Mouse (Mus musculus) liver, postnatal 0 days (tissue): ENCODE measurements around the gene Otub1.

ENCODE experiments used
- CTCF ChIP-seq: sonication (generic); IDR thresholded peaks from 2 replicates; pipeline ENCODE4 v1.5.1; 2016; ENCODE audit warnings: antibody characterized with exemption, low read depth
- EP300 ChIP-seq: IDR thresholded peaks from 2 replicates; pipeline ENCODE4 v1.6.1; 2016; ENCODE audit warnings: antibody characterized with exemption, low read depth, mild to moderate bottlenecking

DNA sequence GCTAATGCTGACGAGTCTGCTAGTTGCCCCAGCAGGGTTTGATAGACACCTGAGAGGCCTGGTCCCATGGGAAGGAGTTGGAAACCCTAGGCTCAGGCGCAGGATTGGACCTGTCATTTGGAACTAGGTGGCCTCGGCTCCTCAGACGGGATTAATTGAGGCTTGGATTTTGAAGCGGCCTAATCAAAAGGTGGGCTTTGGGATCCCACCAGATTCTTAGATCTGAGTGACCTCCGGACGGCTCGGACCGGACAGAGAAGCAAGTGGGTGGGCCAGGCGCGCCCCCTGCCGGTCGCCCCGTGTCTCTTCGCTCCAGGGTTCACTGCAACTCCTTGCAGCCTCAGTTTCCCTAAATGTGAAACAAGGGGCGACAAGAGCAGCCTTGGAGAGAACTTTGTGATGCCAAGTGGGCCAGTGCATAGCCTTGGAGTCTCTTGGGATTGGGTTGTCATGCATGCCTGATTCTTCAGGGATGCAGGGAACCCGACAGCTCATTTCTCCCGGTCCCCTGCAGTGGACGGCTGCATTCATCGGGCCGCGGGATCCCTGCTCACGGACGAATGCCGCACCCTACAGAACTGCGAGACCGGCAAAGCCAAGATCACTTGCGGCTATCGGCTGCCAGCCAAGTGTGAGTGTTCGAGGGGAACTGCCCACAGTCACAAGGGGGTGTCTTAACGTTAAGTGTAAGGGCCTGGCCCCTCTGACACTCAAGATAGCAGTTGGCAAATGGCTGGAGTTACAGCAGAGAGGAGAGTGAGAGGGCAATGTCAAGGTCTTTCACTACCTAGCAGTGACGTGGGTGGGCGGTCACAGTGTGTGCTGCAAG lies 10.0 kb downstream of the Otub1 start:
- TF ChIP-seq CTCF (peak; percentile 93), EP300 (no peak)
